ENCODE assay signal across 9 mouse cellular contexts in the genomic region with DNA sequence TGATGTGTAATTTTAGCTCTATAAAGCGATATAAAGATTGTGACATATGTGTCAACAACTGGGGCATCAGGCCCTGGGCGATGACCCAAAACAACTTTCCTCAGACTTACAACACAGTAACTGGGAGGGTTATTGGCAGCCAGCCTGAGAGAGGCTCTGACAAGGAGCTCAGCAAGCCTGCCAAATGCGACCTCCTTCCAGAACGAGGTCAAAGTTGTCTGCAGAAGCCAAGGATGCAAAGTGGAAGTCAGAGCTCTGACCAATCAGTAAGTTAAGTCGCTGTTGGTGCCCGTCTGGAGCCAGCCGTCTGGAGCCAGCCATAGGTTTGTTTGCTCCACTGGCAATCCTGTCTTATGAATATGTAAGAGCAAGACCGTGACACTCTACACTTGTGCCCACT.
DNase-seq lines count a peak whose midpoint lies in the region; ATAC-seq and TF ChIP-seq lines count a peak whose summit lies in the region.
"Had no signal": no experiment of that assay in that cellular context is flagged by ENCODE, and none has a peak within 500 bp of the region (broad histone marks: within the 10 kb centered on the region; RNA-seq: fewer than 3 reads in every experiment).

No protein-coding gene starts in this region.

- no peak overlapping the region for H3K27ac ChIP-seq in hindbrain, postnatal 0 days
- H3K27ac ChIP-seq in forebrain, embryonic 12.5 days = no peak overlapping the region
- H3K27ac ChIP-seq: liver, embryonic 13.5 days had no signal

- 0 out of 2 replicates have a peak, but pooled peaks cover 4% of the 10 kb centered on the region for H3K4me1 ChIP-seq in hindbrain, postnatal 0 days (ENCODE audit: insufficient read depth, low read length)
- no peaks in the 10 kb centered on the region for H3K4me1 ChIP-seq in forebrain, embryonic 12.5 days
- H3K4me1 ChIP-seq: liver, embryonic 13.5 days had no signal

- WGBS in hindbrain, postnatal 0 days = 25% methylated on average over 8 of the region's 8 CpGs
- 70% methylated on average over 8 of the region's 8 CpGs for WGBS in forebrain, embryonic 12.5 days

- H3K9me3 ChIP-seq in hindbrain, postnatal 0 days (ENCODE audit: low read length) = no peaks in the 10 kb centered on the region
- no peaks in the 10 kb centered on the region for H3K9me3 ChIP-seq in forebrain, embryonic 12.5 days
- H3K9me3 ChIP-seq: liver, embryonic 13.5 days had no signal

- intact Hi-C loops in gastrocnemius, postnatal 14 days (cut with DNase I; ENCODE audit: low total_unique reads) = no loop called here

- H3K4me2 ChIP-seq in hindbrain, postnatal 0 days (ENCODE audit: low read depth, low read length) = no peak overlapping the region
- no peak overlapping the region for H3K4me2 ChIP-seq in forebrain, embryonic 12.5 days
- H3K4me2 ChIP-seq: liver, embryonic 13.5 days had no signal

- H3K9ac ChIP-seq in hindbrain, postnatal 0 days (replicated peaks; ENCODE audit: low read length) = no peak overlapping the region
- no peak overlapping the region for H3K9ac ChIP-seq in forebrain, embryonic 12.5 days
- H3K9ac ChIP-seq: liver, embryonic 13.5 days had no signal

- no peaks in the 10 kb centered on the region for H3K36me3 ChIP-seq in hindbrain, postnatal 0 days (ENCODE audit: insufficient read depth, low read length)
- H3K36me3 ChIP-seq in forebrain, embryonic 12.5 days (replicated peaks) = no peaks in the 10 kb centered on the region
- H3K36me3 ChIP-seq: liver, embryonic 13.5 days had no signal

- no peak for TF ChIP-seq CTCF in hindbrain, postnatal 0 days (IDR thresholded peaks at IDR 0.05; ENCODE audit: low read depth)

- no peak overlapping the region for H3K4me3 ChIP-seq in hindbrain, postnatal 0 days (ENCODE audit: low read length)
- no peak overlapping the region for H3K4me3 ChIP-seq in forebrain, embryonic 12.5 days (replicated peaks)
- H3K4me3 ChIP-seq: liver, embryonic 13.5 days had no signal

- no peaks in the 10 kb centered on the region for H3K27me3 ChIP-seq in hindbrain, postnatal 0 days (ENCODE audit: insufficient read depth, low read length)
- no peaks in the 10 kb centered on the region for H3K27me3 ChIP-seq in forebrain, embryonic 12.5 days
- H3K27me3 ChIP-seq: liver, embryonic 13.5 days had no signal

- DNase-seq in embryo, embryonic 10.5 days (ENCODE audit: low spot score) = peak; percentile 37
- DNase-seq in embryo, embryonic 11 days = no peak
- peak; percentile 100 for DNase-seq in adipocyte (ENCODE audit: low spot score)
- peak; percentile 84 for DNase-seq in gastrocnemius, postnatal 14 days
- DNase-seq in hindbrain, postnatal 0 days (ENCODE audit: low spot score) = peak; percentile 86
- DNase-seq in spleen, postnatal 14 days (ENCODE audit: low spot score in 2 of 2) = no peak
- DNase-seq: liver, embryonic 13.5 days had no signal

- ATAC-seq in hindbrain, postnatal 0 days = peak; percentile 77
- ATAC-seq in megakaryocyte progenitor cell, adult 5-6 weeks (replicated peaks; ENCODE audit: poor library complexity) = peak; percentile 55
- ATAC-seq in forebrain, embryonic 12.5 days (ENCODE audit: low FRiP score) = no peak

Comparison
In these comparisons a context has a peak if more than half of its experiments do, and no peak if none do; other contexts are left out.
1. DNase-seq: peak in embryo, embryonic 10.5 days (single experiment), adipocyte (single experiment), gastrocnemius, postnatal 14 days (single experiment) and hindbrain, postnatal 0 days (single experiment); none in embryo, embryonic 11 days (single experiment) and spleen, postnatal 14 days (0 of 2).